Mouse (Mus musculus) brain, embryonic 14.5 days (tissue): ENCODE data around the gene Rapgefl1.

ENCODE experiments used
- CTCF ChIP-seq: fragments of 200-500 bp; IDR thresholded peaks from 2 replicates; pipeline ENCODE4 v1.5.1; 2012; ENCODE audit warnings: inconsistent platforms, mild to moderate bottlenecking, moderate library complexity, borderline replicate concordance; ENCODE audit not compliant: insufficient read depth, insufficient read length; ENCODE audit errors: extremely low read depth
- POLR2A ChIP-seq: fragments of 200-500 bp; IDR thresholded peaks from 2 replicates; pipeline ENCODE4 v1.6.1; 2012; ENCODE audit warnings: mild to moderate bottlenecking, inconsistent platforms, borderline replicate concordance; ENCODE audit not compliant: poor library complexity, insufficient read depth, insufficient read length, severe bottlenecking; ENCODE audit errors: extremely low read depth

DNA sequence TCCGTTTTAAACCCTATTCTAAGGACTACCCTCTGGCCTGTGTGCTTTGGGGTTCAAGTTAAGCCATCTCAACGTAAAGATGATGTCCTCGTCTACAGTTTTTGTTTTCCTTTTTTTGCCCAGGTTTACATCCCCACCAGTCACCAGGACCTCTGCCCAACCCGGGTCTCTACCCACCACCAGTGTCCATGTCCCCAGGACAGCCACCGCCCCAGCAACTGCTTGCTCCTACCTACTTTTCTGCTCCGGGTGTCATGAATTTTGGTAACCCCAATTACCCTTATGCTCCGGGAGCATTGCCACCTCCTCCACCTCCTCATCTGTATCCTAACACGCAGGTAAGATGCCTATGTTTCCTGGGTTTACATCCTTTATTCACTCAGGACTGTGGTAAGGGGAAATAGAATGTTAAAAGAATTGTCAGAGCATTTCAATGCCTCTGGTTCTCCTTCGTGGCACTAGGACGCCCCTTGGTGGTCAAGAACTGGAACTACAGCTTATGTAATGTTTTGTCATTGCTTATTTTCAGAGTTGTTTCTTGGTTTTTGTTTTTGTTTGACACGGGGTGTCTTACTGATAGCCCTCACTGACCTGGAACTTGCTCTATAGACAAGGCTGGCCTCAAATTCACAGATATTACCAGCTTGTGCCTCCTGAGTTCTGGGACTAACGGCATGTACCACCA, 7.4 kb upstream of the Rapgefl1 start:
- TF ChIP-seq POLR2A (no peak), CTCF (peak; percentile 72; the same call in 1 of the 2 replicates)
